Mouse (Mus musculus) 3T3-L1 (cell line): ENCODE measurements at regions not wholly inside any gene's neighbourhood (a gene's known extent, or its start where the extent isn't known, plus 50 kb on each side); places are given as distances from the start of the nearest gene placed in this dataset.

ENCODE experiments used
- DNase-seq: peaks from one replicate; pipeline ENCODE4 v3.0.0-alpha.2; 2015; ENCODE audit warnings: low read depth, low spot score

DNA sequence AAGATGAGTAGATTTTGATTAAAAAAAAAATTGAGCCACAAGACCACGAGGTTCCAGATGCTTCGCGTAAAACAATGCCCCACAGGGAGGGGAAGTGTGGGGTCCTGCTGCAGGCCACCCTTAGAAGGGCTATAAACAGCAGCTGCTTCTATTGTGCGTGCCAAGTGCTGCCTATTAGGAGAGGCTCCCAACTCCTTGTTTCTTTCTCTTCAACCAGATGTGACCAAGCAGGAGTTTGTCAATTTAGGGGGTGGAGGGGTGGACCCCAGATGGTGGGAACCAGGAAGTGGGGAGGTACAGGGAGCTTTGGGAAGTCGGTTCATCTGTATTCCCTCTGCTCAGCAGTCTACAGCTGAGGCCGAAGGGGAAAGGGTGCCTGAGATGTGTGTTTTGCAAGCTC is 718.9 kb upstream of the Car8 start:
- DNase-seq, result no peak

- no peak for DNase-seq
These were observed 718.1 kb upstream of the Car8 start for GRCm38 (mm10) chr4:8957023-8957343.

DNA sequence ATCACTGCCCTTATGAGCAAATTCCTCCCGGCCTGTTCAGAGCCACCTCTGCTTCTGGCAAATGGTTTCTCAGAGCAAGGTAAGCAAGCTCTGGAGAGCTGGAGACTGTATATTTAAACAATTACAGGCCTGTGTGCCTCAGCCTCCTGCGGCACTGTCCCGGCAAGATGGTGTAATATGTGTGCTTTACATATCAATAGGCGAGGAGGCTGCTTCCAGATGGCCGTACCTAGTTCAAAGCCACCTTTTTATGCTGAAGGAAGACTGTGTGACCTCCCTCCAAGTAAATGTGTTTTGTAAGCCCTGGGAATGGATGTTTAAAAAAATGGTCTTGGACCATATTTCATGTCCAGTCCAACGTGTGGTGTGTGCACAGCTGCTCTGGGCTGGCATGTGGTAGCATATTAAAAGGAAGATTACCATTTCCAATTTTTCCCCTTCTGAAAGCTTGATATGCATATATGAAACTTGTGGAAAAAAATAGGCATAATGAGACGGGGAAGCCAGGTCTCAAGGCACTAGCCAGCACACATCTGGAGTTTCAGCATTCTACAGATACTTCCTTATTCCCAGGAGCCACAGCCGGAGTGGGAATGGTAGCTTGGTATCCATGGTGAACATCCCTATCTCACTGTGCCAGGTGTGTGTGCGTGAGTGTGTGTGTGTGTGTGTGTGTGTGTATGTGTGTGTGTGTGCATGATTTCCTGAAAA is 717.6 kb upstream of the Car8 start:
- no peak for DNase-seq

DNA sequence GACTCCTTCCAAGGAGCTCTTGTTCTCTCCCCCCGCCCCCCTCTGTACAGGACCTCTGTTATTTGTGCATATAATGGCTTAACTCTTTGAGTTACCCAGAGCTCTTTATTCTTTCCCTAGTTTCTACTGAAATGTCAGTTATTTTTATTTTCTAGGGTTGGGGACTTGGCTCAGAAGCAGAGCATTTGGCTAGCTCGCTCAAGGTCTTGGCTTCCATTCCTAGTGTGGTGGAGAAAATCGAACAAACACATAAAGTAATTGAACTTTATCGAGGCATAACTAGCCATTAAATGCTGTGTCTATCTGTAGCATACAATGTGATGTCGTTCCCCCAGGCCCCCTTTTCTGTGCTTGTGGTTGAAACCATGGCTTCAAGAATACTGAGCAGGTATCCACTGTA is 716.5 kb upstream of the Car8 start:
- no peak for DNase-seq

DNA sequence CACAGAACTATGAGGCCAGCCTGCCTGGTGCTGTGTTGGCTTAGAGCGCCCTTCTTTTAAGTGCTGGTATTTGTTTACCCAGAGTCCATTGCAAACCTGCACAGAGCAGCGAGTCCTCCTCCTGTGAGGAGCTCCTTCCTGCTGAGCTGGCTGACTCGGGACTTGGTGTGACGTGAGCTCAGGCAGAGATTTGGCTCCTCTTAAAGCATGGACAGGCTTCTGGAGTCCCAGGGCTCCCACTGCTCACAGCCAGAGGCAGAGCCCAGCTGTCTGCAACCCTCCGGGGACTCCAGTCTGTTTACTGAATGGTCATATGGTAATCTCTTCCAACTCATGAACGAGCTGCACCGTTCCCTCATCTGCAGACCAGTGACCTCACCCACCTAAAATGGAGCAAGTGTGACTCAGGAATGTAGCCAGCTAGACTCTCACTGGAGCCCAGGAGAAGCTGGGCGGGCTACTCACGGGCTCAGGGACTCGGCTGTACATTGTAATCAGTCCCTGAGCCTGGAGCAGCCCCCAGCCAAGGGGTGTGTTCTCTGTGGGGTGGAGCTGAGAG is 715.6 kb upstream of the Car8 start:
- peak; percentile 75 for DNase-seq

DNA sequence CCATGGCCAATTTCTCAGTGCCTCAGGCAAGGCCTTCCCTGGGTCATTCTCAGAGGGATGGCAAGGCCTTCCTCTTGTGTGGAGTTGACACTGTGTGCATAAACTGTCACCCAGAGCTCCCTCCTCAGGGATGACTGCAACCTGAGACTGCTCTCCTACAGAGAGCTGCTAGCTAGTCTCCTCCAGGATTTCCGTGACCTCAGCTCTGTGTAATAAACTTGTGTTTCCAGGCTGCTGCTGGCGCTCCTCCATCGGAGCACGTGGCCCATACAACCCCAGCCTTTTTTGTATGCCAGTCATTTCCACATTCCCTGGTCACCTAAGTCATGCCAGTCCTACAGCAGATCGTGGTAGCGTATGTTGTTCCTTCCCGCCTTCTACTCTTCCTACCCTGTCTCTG is 714.3 kb upstream of the Car8 start:
- no peak for DNase-seq

- no peak for DNase-seq
These were observed 711.1 kb upstream of the Car8 start for GRCm38 (mm10) chr4:8949951-8950350.

DNA sequence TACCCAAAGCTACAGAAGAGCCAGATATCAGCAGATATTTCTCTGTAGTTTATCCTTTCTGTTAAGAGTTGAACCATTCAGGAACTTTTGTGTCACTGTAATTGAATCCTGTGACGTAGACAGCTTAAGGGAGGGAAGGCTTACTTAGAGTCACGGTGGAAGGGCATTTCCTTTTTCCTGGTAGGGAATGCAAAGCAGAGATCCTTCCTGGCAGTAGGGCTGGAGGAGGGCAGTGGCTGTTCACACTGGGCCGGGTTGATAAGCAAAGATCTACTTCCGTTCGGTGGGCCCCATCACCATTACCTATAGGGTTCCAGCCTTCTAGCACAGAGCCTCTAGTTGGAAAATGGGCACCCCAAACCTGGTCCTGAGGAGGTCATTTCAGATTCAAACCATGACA is 710.7 kb upstream of the Car8 start:
- DNase-seq, result no peak

GRCm38 (mm10) chr4:8945116-8945515 is 706.3 kb upstream of the Car8 start:
- peak; percentile 56 for DNase-seq

- DNase-seq, result no peak
These were observed 704.2 kb upstream of the Car8 start for GRCm38 (mm10) chr4:8943080-8943479.

DNA sequence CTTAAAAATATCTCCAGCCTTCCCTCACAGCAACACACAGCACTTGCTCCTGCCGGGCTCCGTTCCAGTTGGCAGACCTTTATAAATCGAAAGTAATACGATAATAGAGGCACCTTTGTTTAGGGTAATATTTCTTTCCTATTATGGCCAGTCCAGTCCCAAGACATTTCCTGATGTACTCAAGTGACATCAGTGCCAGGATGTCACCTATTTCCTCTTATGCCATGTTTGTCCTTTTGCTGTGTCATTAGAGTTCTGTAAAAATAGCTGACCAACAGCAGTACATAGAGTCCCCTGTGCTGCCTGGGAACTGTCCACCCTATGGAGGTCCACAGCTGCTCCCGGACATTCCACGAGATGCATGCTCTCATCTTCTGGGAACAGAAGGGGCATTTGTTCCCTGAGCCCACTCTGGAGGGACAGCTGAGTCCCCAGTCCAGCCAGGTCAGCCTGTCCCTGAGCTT is 700.1 kb upstream of the Car8 start:
- DNase-seq, result no peak

DNA sequence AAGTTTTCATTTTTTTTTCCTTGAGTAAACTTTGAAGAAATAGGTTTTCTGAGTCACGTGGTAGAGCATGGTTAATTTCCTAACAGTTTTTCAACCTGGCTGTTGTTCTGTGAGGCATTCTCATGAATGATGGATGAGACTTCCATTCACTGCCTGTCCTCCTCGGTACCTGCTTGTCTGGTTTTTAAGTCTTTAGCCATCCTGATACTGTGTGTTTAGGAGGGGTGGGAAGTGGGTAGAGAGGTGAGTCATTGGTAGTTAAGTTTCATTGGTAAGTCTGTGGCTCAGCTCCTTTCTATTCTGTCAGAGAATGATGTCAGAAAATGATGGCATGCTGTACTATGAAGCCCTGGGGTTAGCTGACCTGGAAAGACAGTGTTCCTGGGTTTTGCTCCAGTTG is 697.1 kb upstream of the Car8 start:
- DNase-seq, result no peak

- no peak for DNase-seq
These were observed 695.7 kb upstream of the Car8 start for GRCm38 (mm10) chr4:8934541-8934940.

GRCm38 (mm10) chr4:8929346-8929745 is 690.5 kb upstream of the Car8 start:
- DNase-seq, result no peak

DNA sequence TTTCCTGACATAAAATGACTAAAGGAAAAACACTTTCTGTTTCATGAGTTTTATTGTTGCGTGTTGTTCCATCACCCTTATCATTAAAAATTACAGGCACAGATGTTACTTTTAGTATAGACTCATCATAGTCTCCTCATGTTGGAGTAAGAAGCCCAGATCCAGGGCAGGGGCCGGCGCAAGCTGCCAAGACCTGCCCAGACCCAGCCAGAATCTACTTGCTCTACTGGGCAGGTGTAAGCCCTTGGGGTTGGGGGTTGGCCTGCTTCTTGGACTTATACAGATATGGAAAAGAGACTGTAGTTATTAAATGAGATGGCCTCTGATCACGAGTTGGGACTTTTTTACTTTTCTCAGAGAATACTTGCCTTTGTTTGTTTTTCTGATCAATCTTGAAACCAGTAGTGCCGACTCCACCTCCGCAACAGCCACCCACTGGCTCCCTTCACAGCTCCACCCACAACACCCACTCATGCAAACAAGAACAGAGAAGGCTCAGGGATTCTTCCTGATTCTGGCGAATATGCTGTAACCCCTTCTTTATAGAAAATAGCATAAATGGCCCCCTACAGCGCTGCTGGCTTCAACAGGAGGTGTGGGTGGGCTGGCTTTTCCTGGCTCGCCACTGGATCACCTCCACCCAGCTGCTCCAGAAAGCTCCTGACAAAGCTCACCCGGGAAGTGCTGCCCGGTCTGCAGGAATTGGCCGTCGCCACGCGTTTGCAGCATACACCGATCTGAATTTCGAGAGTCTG is 689.9 kb upstream of the Car8 start:
- no peak for DNase-seq

DNA sequence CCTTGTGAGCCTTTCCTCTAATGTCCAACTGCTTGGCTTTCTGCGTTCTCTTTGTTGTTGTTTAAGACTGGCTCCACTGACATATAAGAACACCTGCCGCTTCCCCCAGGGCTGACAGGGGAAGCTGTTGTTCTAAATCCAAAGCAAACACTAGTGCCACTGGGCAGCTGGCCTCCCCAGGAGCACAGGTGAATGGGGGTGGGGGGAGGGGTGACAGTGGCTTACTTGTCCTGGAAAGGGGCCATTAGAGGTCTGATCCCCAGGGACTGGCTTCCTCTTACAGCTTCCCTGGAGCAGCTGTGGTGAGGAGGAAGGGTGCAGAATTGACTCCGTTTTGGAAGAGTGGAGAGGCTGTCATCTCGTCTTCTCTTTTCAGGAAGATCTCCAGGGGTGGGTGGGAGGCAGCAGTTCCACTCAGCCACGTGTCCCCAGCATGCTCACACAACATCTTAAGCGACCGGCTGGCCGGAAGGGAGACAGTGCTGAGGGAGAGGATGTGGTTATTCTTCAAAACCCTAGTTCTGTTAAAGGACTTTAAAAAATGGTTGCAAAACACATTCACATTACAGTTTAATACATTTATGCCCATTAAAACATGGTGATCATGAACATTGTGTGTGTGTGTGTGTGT is 688.5 kb upstream of the Car8 start:
- DNase-seq, result no peak

- DNase-seq, result no peak
These were observed 687.9 kb upstream of the Car8 start for GRCm38 (mm10) chr4:8926642-8927275.

- no peak for DNase-seq
These were observed 684.0 kb upstream of the Car8 start for GRCm38 (mm10) chr4:8922695-8923363.

DNA sequence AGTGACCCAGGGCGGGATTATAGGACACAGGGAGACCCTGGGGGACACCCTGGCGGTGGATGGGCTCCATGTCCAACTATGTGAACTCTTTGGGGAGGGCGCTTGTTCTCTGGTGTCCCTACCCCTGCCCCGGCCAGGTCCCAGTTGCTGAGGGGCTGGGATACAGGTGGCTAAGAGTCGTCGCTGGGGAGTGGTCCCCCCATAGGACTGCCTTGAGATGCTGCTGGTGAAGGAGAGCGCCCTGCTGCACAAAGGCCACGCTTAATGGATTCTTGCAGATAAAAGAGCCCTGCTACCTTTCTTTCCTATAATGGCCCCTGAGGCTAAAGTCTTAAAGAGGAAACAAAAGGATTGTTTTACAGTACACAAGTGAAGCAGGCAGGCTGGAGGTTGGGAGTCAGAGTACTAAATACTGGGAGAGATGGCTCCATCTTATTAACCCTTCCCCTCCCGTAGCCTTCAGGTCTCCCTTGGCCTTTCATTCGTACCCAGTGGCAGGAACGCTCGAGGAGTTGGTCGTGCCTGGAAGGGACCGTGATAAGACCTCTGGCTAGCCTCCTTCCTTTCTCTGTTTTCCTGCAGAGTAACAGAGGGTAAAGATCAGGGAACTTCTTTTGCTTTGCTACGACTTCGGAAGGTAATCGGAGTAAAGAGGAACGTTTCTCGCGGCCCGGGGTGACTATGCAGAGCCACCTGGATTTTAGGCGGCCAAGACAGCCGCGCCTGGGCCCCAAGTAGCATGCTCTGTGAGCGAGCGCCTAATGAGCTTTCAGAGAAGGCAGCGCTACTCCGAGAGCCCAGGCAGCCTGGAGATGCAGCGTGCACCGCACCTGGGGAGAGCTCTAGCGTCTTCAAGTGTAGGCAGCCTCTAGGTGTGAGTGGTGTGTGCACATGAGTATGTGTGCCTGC is 682.9 kb upstream of the Car8 start:
- no peak for DNase-seq

DNA sequence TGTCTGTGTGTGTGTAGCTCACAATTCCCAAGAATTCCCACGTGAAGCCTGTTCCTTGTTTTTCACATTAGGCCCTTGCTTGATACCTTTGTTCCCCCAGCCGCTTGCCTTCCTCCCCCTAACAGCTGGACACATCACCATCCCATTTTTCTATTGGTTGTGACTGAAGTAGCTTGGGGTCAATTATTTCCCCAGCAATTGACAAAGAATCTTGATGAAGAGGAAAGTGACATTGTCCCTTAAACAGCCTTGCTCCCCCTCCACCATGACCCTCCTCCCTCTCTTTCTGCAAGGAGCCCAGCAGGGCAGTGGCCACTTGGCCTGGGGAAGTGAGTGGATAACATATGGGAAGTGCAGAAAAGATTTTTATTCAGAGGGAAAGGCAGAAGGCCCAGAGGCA is 681.5 kb upstream of the Car8 start:
- DNase-seq, result no peak
